Mouse (Mus musculus): ENCODE measurements around the gene Ubap1. TPM values are rescaled to one million over a fixed set of nuclear protein-coding genes. Genes with fewer than 3 reads are reported as not detected.

Ubap1 gene
- polyA plus RNA-seq, 1 experiment from 2014 or later = 75.5 TPM

GRCm38 (mm10) chr4:41318267-41318666 lies 30.5 kb upstream of the Ubap1 start:
- no peaks in the 10 kb centered on the region for H3K36me3 ChIP-seq (ENCODE audit: control insufficient read depth, insufficient read depth, low read length)
- no peaks in the 10 kb centered on the region for H3K9me3 ChIP-seq (ENCODE audit: control insufficient read depth, low read length)
- no peak overlapping the region for H3K4me2 ChIP-seq (replicated peaks; ENCODE audit: low read depth, low read length)
- H3K27ac ChIP-seq (ENCODE audit: low read depth, low read length) = no peak overlapping the region
- ATAC-seq (ENCODE audit: low FRiP score) (no peak), DNase-seq (ENCODE audit: low spot score) (no peak)
- no peak overlapping the region for H3K9ac ChIP-seq (ENCODE audit: low read depth, low read length)
- peaks cover under 1% of the 10 kb centered on the region; the same call in 1 of the 2 replicates for H3K4me1 ChIP-seq (replicated peaks; ENCODE audit: control insufficient read depth, insufficient read depth, low read length)
- H3K27me3 ChIP-seq (ENCODE audit: control insufficient read depth, insufficient read depth, low read length) = no peaks in the 10 kb centered on the region
- no peak overlapping the region for H3K4me3 ChIP-seq (ENCODE audit: low read depth, low read length)
- 88% methylated on average over 5 of the region's 5 CpGs for WGBS

GRCm38 (mm10) chr4:41320971-41321370 lies 27.8 kb upstream of the Ubap1 start:
- Histone ChIP-seq H3K4me3 (ENCODE audit: low read depth, low read length) (no peak overlapping the region), H3K36me3 (ENCODE audit: control insufficient read depth, insufficient read depth, low read length) (no peaks in the 10 kb centered on the region), H3K9me3 (ENCODE audit: control insufficient read depth, low read length) (no peaks in the 10 kb centered on the region), H3K4me2 (replicated peaks; ENCODE audit: low read depth, low read length) (no peak overlapping the region), H3K27me3 (ENCODE audit: control insufficient read depth, insufficient read depth, low read length) (no peaks in the 10 kb centered on the region), H3K27ac (ENCODE audit: low read depth, low read length) (no peak overlapping the region), H3K4me1 (replicated peaks; ENCODE audit: control insufficient read depth, insufficient read depth, low read length) (no peaks in the 10 kb centered on the region), H3K9ac (ENCODE audit: low read depth, low read length) (no peak overlapping the region)
- no peak for DNase-seq (ENCODE audit: low spot score)
- WGBS = 71% methylated on average over 4 of the region's 4 CpGs
- no peak for ATAC-seq (ENCODE audit: low FRiP score)

GRCm38 (mm10) chr4:41326876-41327275 lies 21.9 kb upstream of the Ubap1 start:
- Histone ChIP-seq H3K4me2 (replicated peaks; ENCODE audit: low read depth, low read length) (no peak overlapping the region), H3K9me3 (ENCODE audit: control insufficient read depth, low read length) (no peaks in the 10 kb centered on the region), H3K9ac (ENCODE audit: low read depth, low read length) (no peak overlapping the region), H3K27ac (ENCODE audit: low read depth, low read length) (no peak overlapping the region), H3K4me3 (ENCODE audit: low read depth, low read length) (no peak overlapping the region), H3K27me3 (ENCODE audit: control insufficient read depth, insufficient read depth, low read length) (no peaks in the 10 kb centered on the region), H3K4me1 (replicated peaks; ENCODE audit: control insufficient read depth, insufficient read depth, low read length) (no peaks in the 10 kb centered on the region), H3K36me3 (ENCODE audit: control insufficient read depth, insufficient read depth, low read length) (no peaks in the 10 kb centered on the region)
- DNase-seq (ENCODE audit: low spot score) = no peak
- WGBS = 91% methylated on average over 6 of the region's 6 CpGs
- no peak for ATAC-seq (ENCODE audit: low FRiP score)

DNA sequence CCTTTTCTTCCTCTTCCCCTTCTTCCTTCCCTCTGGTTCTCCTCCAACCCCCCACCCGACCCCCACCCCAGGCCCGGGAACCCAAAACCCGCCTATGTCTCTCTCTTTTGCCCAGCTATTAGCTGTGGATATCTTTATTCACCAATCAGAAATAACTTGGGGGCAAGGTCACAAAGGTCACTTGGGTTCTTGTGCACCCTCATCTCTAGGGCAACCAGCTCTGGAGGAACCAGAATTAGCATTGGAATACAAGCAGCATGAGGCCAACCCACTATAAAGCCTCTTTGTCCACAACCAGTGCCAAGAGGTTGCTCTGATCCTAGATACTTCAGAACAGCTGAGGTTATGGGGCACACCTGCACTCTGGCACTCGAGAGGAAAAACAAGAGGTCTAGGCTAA lies 19.3 kb upstream of the Ubap1 start:
- no peaks in the 10 kb centered on the region for H3K36me3 ChIP-seq (ENCODE audit: control insufficient read depth, insufficient read depth, low read length)
- DNase-seq (ENCODE audit: low spot score) = no peak
- no peak overlapping the region for H3K9ac ChIP-seq (ENCODE audit: low read depth, low read length)
- H3K27ac ChIP-seq (ENCODE audit: low read depth, low read length) = no peak overlapping the region
- 31% methylated on average over 4 of the region's 4 CpGs for WGBS
- no peak overlapping the region for H3K4me3 ChIP-seq (ENCODE audit: low read depth, low read length)
- H3K4me1 ChIP-seq (replicated peaks; ENCODE audit: control insufficient read depth, insufficient read depth, low read length) = no peaks in the 10 kb centered on the region
- H3K4me2 ChIP-seq (replicated peaks; ENCODE audit: low read depth, low read length) = no peak overlapping the region
- no peaks in the 10 kb centered on the region for H3K27me3 ChIP-seq (ENCODE audit: control insufficient read depth, insufficient read depth, low read length)
- ATAC-seq (ENCODE audit: low FRiP score) = no peak
- H3K9me3 ChIP-seq (ENCODE audit: control insufficient read depth, low read length) = no peaks in the 10 kb centered on the region

- H3K9me3 ChIP-seq (ENCODE audit: control insufficient read depth, low read length) = no peaks in the 10 kb centered on the region
- no peaks in the 10 kb centered on the region for H3K36me3 ChIP-seq (ENCODE audit: control insufficient read depth, insufficient read depth, low read length)
- H3K4me3 ChIP-seq (ENCODE audit: low read depth, low read length) = no peak overlapping the region
- H3K4me1 ChIP-seq (replicated peaks; ENCODE audit: control insufficient read depth, insufficient read depth, low read length) = no peaks in the 10 kb centered on the region
- no peak overlapping the region for H3K4me2 ChIP-seq (replicated peaks; ENCODE audit: low read depth, low read length)
- H3K27ac ChIP-seq (ENCODE audit: low read depth, low read length) = no peak overlapping the region
- ATAC-seq (ENCODE audit: low FRiP score) = no peak
- no peak overlapping the region for H3K9ac ChIP-seq (ENCODE audit: low read depth, low read length)
- no peaks in the 10 kb centered on the region for H3K27me3 ChIP-seq (ENCODE audit: control insufficient read depth, insufficient read depth, low read length)
- no peak for DNase-seq (ENCODE audit: low spot score)
- 85% methylated on average over 3 of the region's 3 CpGs for WGBS
Measured at GRCm38 (mm10) chr4:41331085-41331484, 17.7 kb upstream of the Ubap1 start.

GRCm38 (mm10) chr4:41331698-41332421 lies 16.9 kb upstream of the Ubap1 start:
- H3K9me3 ChIP-seq (ENCODE audit: control insufficient read depth, low read length) = no peaks in the 10 kb centered on the region
- H3K36me3 ChIP-seq (ENCODE audit: control insufficient read depth, insufficient read depth, low read length) = no peaks in the 10 kb centered on the region
- ATAC-seq (ENCODE audit: low FRiP score) (no peak), DNase-seq (ENCODE audit: low spot score) (no peak)
- H3K4me1 ChIP-seq (replicated peaks; ENCODE audit: control insufficient read depth, insufficient read depth, low read length) = no peaks in the 10 kb centered on the region
- no peak overlapping the region for H3K9ac ChIP-seq (ENCODE audit: low read depth, low read length)
- H3K27me3 ChIP-seq (ENCODE audit: control insufficient read depth, insufficient read depth, low read length) = no peaks in the 10 kb centered on the region
- 84% methylated on average over 9 of the region's 9 CpGs for WGBS
- H3K4me2 ChIP-seq (replicated peaks; ENCODE audit: low read depth, low read length) = no peak overlapping the region
- no peak overlapping the region for H3K4me3 ChIP-seq (ENCODE audit: low read depth, low read length)
- H3K27ac ChIP-seq (ENCODE audit: low read depth, low read length) = no peak overlapping the region

DNA sequence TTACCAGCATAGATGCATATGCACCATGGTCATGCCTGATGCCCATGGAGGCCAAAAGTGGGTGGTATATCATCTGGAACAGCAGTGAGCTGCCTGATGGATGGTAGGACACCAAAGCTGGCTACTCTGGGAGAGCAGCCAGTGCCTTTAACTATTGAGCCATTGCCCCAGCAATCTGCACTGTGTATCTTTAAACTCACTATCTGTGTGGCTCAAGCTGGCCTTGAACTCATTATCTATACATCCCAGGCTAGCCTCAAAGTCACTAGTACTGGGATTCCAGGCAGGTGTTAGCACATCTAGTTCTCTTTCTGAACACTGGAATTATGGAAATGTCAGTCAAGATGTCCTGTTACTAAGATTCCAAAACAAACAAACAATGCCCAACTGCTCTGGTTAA lies 12.2 kb upstream of the Ubap1 start:
- Histone ChIP-seq H3K4me1 (replicated peaks; ENCODE audit: control insufficient read depth, insufficient read depth, low read length) (no peaks in the 10 kb centered on the region), H3K36me3 (ENCODE audit: control insufficient read depth, insufficient read depth, low read length) (no peaks in the 10 kb centered on the region), H3K4me2 (replicated peaks; ENCODE audit: low read depth, low read length) (no peak overlapping the region), H3K27me3 (ENCODE audit: control insufficient read depth, insufficient read depth, low read length) (no peaks in the 10 kb centered on the region), H3K9ac (ENCODE audit: low read depth, low read length) (no peak overlapping the region), H3K27ac (ENCODE audit: low read depth, low read length) (no peak overlapping the region), H3K9me3 (ENCODE audit: control insufficient read depth, low read length) (no peaks in the 10 kb centered on the region), H3K4me3 (ENCODE audit: low read depth, low read length) (no peak overlapping the region)
- ATAC-seq (ENCODE audit: low FRiP score) = no peak
- no peak for DNase-seq (ENCODE audit: low spot score)

- WGBS = 82% methylated on average over 11 of the region's 11 CpGs
- no peak for DNase-seq (ENCODE audit: low spot score)
- no peak for ATAC-seq (ENCODE audit: low FRiP score)
Measured at GRCm38 (mm10) chr4:41340912-41341550, 7.8 kb upstream of the Ubap1 start.

DNA sequence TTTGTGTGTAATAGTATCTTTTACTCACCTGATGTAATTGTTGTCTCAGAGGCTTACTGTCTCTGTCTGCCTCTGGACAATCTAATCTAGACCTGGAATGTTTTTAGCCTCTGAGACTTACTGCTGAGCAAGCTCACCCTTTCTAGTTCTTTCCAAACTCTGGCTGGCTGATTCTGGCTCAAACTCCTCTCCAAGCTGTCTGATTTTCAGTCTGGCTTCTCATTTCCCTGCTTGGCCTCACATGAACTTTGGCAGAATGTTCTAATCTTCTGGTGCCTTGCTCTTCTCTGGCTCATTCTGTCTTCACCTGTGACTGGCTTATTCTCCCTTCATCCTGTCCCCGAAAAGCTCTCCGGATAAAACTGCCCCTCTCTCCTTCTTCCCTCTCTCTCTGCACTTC lies 2.8 kb upstream of the Ubap1 start:
- Histone ChIP-seq H3K9me3 (ENCODE audit: control insufficient read depth, low read length) (no peaks in the 10 kb centered on the region), H3K27me3 (ENCODE audit: control insufficient read depth, insufficient read depth, low read length) (no peaks in the 10 kb centered on the region), H3K4me3 (ENCODE audit: low read depth, low read length) (no peak overlapping the region), H3K4me1 (replicated peaks; ENCODE audit: control insufficient read depth, insufficient read depth, low read length) (no peaks in the 10 kb centered on the region), H3K9ac (ENCODE audit: low read depth, low read length) (no peak overlapping the region), H3K4me2 (replicated peaks; ENCODE audit: low read depth, low read length) (no peak overlapping the region), H3K27ac (ENCODE audit: low read depth, low read length) (no peak overlapping the region), H3K36me3 (ENCODE audit: control insufficient read depth, insufficient read depth, low read length) (no peaks in the 10 kb centered on the region)
- WGBS = 83% methylated on average over 2 of the region's 2 CpGs
- DNase-seq (ENCODE audit: low spot score) (no peak), ATAC-seq (ENCODE audit: low FRiP score) (no peak)

More at GRCm38 (mm10) chr4:41340912-41341550, 7.8 kb upstream of the Ubap1 start:
- Histone ChIP-seq H3K9ac (ENCODE audit: low read depth, low read length) (no peak overlapping the region), H3K27me3 (ENCODE audit: control insufficient read depth, insufficient read depth, low read length) (no peaks in the 10 kb centered on the region), H3K4me2 (replicated peaks; ENCODE audit: low read depth, low read length) (no peak overlapping the region), H3K4me3 (ENCODE audit: low read depth, low read length) (no peak overlapping the region), H3K9me3 (ENCODE audit: control insufficient read depth, low read length) (no peaks in the 10 kb centered on the region), H3K36me3 (ENCODE audit: control insufficient read depth, insufficient read depth, low read length) (no peaks in the 10 kb centered on the region), H3K4me1 (replicated peaks; ENCODE audit: control insufficient read depth, insufficient read depth, low read length) (no peaks in the 10 kb centered on the region), H3K27ac (ENCODE audit: low read depth, low read length) (no peak overlapping the region)
